In genomic region chr13:51505711-51506110, GRCm38 (mm10) we compare ENCODE assay signal across 22 mouse cellular contexts.
"Had no signal": no experiment of that assay in that cellular context is flagged by ENCODE, and none has a peak within 500 bp of the region (broad histone marks: within the 10 kb centered on the region; RNA-seq: fewer than 3 reads in every experiment).

No protein-coding gene starts in this region.

- H3K4me1 ChIP-seq: limb, embryonic 12.5 days; limb, embryonic 15.5 days; midbrain, embryonic 12.5 days; midbrain, embryonic 15.5 days; neural tube, embryonic 12.5 days; neural tube, embryonic 15.5 days; stomach, embryonic 15.5 days had no signal

- H3K4me2 ChIP-seq: limb, embryonic 12.5 days; limb, embryonic 15.5 days; liver, embryonic 11.5 days; lung, embryonic 14.5 days; midbrain, embryonic 12.5 days; midbrain, embryonic 15.5 days; neural tube, embryonic 12.5 days; neural tube, embryonic 15.5 days; stomach, embryonic 15.5 days had no signal

- H3K9me3 ChIP-seq: limb, embryonic 12.5 days; limb, embryonic 15.5 days; midbrain, embryonic 12.5 days; midbrain, embryonic 15.5 days; neural tube, embryonic 12.5 days; neural tube, embryonic 15.5 days; stomach, embryonic 15.5 days had no signal

- DNase-seq: kidney, postnatal 25 days; layer of hippocampus, postnatal 36 days; liver, postnatal 0 days; lung, embryonic 14.5 days; right cerebral cortex, adult 18-20 months; right cerebral cortex, postnatal 14 days; right cerebral cortex, postnatal 4 days; thymus, postnatal 25 days had no signal

- ATAC-seq: liver, postnatal 0 days; lung, postnatal 0 days; midbrain, embryonic 15.5 days had no signal

- H3K36me3 ChIP-seq: limb, embryonic 12.5 days; limb, embryonic 15.5 days; midbrain, embryonic 12.5 days; midbrain, embryonic 15.5 days; neural tube, embryonic 12.5 days; neural tube, embryonic 15.5 days; stomach, embryonic 15.5 days had no signal

- H3K27me3 ChIP-seq: limb, embryonic 12.5 days; limb, embryonic 15.5 days; midbrain, embryonic 12.5 days; midbrain, embryonic 15.5 days; neural tube, embryonic 12.5 days; neural tube, embryonic 15.5 days; stomach, embryonic 15.5 days had no signal

- H3K27ac ChIP-seq: kidney, postnatal 0 days; layer of hippocampus, adult 2 months; left cerebral cortex, adult 2 months; limb, embryonic 12.5 days; limb, embryonic 15.5 days; liver, embryonic 14.5 days; macrophage; midbrain, embryonic 12.5 days; midbrain, embryonic 15.5 days; neural tube, embryonic 12.5 days; neural tube, embryonic 15.5 days; stomach, embryonic 15.5 days had no signal

- H3K9ac ChIP-seq: limb, embryonic 12.5 days; limb, embryonic 15.5 days; liver, embryonic 14.5 days; liver, postnatal 0 days; lung, embryonic 14.5 days; midbrain, embryonic 12.5 days; midbrain, embryonic 15.5 days; neural tube, embryonic 12.5 days; neural tube, embryonic 15.5 days; stomach, embryonic 15.5 days had no signal

- H3K4me3 ChIP-seq: layer of hippocampus, adult 2 months; left cerebral cortex, adult 2 months; limb, embryonic 12.5 days; limb, embryonic 15.5 days; midbrain, embryonic 12.5 days; midbrain, embryonic 15.5 days; neural tube, embryonic 12.5 days; neural tube, embryonic 15.5 days; stomach, embryonic 15.5 days had no signal
